Mouse (Mus musculus) liver, embryonic 18 days (tissue): ENCODE data around the gene Pip5k1b. TPM values are rescaled to one million over a fixed set of nuclear protein-coding genes. Genes with fewer than 3 reads are reported as not detected.

ENCODE experiments used
- polyA plus RNA-seq: library from polyadenylated mRNA; depleted of rRNA; stranded (reverse); fragments of >200 nt; gene quantifications from 2 replicates; pipeline ENCODE4 v1.2.3, GENCODE M21; 2012; rRNA removed

Pip5k1b gene
- polyA plus RNA-seq, result 3.6 and 4.0 TPM in 2 replicates

GRCm38 (mm10) chr19:24555466-24555903 is at the start of gene Pip5k1b:
Pip5k1b (minus strand) TSS chr19:24555872.

GRCm38 (mm10) chr19:24476929-24477882 is 78.5 kb downstream of the Pip5k1b start, which contains the start of gene Fam122a:
Fam122a (minus strand) TSS chr19:24477356.

GRCm38 (mm10) chr19:24280601-24281228 is 275.0 kb downstream of the Pip5k1b start, which contains the start of gene Fxn:
Fxn (minus strand) TSS chr19:24280605.

Other genes starting within 250 kb of the Pip5k1b start
- gene Fam122a, start 78.5 kb downstream of the Pip5k1b start, polyA plus RNA-seq, result 12.5 and 13.8 TPM in 2 replicates
- 0.17 and 0.19 TPM in 2 replicates for gene Tmem252, start 118.1 kb upstream of the Pip5k1b start, polyA plus RNA-seq